Mouse (Mus musculus) midbrain, embryonic 12.5 days (tissue): ENCODE measurements around the gene Mpdz. TPM values are rescaled to one million over a fixed set of nuclear protein-coding genes. Genes with fewer than 3 reads are reported as not detected.

Experiments
- ATAC-seq: fragments of 200-750 bp; cut with Nextera tagmentation; 2 replicates; pipeline ENCODE4 v1.8.0; 2017; ENCODE audit warnings: low read depth, moderate TSS enrichment, moderate library complexity; ENCODE audit not compliant: low FRiP score
- H3K27ac ChIP-seq: fragments of 300-500 bp; sonication (generic); replicated peaks from 2 replicates; pipeline ENCODE4 v1.5.1; 2016; ENCODE audit warnings: mild to moderate bottlenecking
- H3K27me3 ChIP-seq: fragments of 300-500 bp; sonication (generic); 2 replicates; pipeline ENCODE4 v1.6.1; 2016; ENCODE audit warnings: mild to moderate bottlenecking
- H3K36me3 ChIP-seq: fragments of 300-500 bp; sonication (generic); 2 replicates; pipeline ENCODE4 v1.6.1; 2016
- H3K4me1 ChIP-seq: fragments of 300-500 bp; sonication (generic); 2 replicates; pipeline ENCODE4 v1.6.1; 2016
- H3K4me2 ChIP-seq: fragments of 300-500 bp; sonication (generic); replicated peaks from 2 replicates; pipeline ENCODE4 v1.6.1; 2016; ENCODE audit warnings: mild to moderate bottlenecking, moderate library complexity
- H3K4me3 ChIP-seq: fragments of 300-500 bp; sonication (generic); 2 replicates; pipeline ENCODE4 v1.5.1; 2016; ENCODE audit warnings: mild to moderate bottlenecking
- H3K9ac ChIP-seq: fragments of 300-500 bp; sonication (generic); replicated peaks from 2 replicates; pipeline ENCODE4 v1.6.1; 2016; ENCODE audit warnings: mild to moderate bottlenecking, moderate library complexity
- H3K9me3 ChIP-seq: fragments of 300-500 bp; sonication (generic); 2 replicates; pipeline ENCODE4 v1.6.1; 2016; ENCODE audit warnings: mild to moderate bottlenecking
- WGBS: fragments of 180-500 bp; shearing (Covaris S2); methylation state at CpG from one replicate; pipeline ENCODE4 v1.1.7; 2016; 5-methylcytosine and 5-hydroxymethylcytosine counted together
- polyA plus RNA-seq: library from polyadenylated mRNA; unstranded; fragments of >200 nt; fragmentation: Nextera tagmentation; extraction: Ambion mirVana; gene quantifications from 2 replicates; pipeline ENCODE4 v1.2.1, GENCODE M21; 2016

Gene Mpdz
- polyA plus RNA-seq, 1 experiment from 2014 or later: 46.5 TPM

DNA sequence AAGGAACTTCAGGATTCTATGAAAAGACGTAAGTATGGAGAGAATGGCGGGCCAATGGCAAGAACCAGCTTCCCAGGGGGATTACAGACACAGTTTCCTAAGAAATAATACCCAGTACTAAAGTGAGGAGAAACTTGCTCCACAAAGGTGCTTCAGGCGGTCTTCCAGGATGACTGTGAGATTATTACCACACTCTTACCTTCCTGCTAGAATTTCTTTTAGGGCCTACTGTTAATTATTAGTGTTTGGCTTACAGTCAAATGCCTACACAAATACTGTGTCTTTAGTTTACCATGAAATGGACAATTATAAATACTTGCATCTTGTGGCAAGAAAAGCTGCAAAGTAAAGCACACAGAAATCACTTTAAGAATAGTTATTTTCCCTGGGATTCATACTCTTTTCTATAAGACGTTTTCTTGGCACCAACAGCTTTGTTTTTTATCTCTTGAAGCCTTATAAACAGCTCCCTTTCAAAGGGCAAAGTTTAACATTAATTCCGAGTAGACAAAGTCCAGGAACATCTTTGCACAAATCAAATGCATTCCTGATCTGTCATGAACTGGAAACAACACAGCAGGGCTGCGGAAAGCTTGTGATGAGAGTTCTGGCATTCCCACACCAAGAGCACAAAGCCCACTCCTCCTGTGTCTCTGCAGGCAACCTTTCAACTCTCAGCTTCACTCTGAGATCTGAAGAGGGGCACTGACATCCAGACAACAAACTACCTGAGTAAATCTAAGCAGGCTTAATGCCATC lies 166.5 kb downstream of the Mpdz start:
- Histone ChIP-seq H3K9me3 (no peaks in the 10 kb centered on the region), H3K9ac (no peak overlapping the region), H3K4me1 (peaks cover 13% of the 10 kb centered on the region), H3K27ac (no peak overlapping the region), H3K4me3 (no peak overlapping the region), H3K27me3 (no peaks in the 10 kb centered on the region), H3K36me3 (no peaks in the 10 kb centered on the region; the same call in 1 of the 2 replicates), H3K4me2 (no peak overlapping the region)
- 24% methylated on average over 6 of the region's 6 CpGs for WGBS
- no peak for ATAC-seq

DNA sequence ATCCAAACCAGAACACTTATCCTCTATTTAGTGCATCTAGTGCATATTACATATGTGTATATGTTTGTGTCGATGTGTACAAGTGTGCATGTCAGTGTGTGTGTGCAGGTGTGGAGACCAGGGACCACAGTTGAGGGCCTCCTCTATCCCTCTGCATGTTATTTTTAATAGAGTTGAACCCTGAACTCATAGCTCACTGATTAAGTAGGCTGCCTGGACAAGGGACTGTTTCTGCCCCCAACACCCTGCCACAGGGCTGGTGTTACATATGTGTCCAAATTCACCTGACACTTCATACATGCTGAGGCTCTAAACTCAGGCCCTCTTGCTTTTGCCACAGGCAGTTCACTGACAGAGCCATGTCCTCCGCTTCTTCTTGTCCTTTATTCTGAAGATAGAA lies 169.5 kb downstream of the Mpdz start:
- H3K4me1 ChIP-seq: peaks cover 10% of the 10 kb centered on the region
- no peak overlapping the region for H3K27ac ChIP-seq
- H3K36me3 ChIP-seq: no peaks in the 10 kb centered on the region; the same call in 1 of the 2 replicates
- ATAC-seq: no peak
- H3K4me3 ChIP-seq: no peak overlapping the region
- no peaks in the 10 kb centered on the region for H3K9me3 ChIP-seq
- no peak overlapping the region for H3K4me2 ChIP-seq
- no peaks in the 10 kb centered on the region for H3K27me3 ChIP-seq
- 96% methylated on average over 2 of the region's 2 CpGs for WGBS
- H3K9ac ChIP-seq: no peak overlapping the region

DNA sequence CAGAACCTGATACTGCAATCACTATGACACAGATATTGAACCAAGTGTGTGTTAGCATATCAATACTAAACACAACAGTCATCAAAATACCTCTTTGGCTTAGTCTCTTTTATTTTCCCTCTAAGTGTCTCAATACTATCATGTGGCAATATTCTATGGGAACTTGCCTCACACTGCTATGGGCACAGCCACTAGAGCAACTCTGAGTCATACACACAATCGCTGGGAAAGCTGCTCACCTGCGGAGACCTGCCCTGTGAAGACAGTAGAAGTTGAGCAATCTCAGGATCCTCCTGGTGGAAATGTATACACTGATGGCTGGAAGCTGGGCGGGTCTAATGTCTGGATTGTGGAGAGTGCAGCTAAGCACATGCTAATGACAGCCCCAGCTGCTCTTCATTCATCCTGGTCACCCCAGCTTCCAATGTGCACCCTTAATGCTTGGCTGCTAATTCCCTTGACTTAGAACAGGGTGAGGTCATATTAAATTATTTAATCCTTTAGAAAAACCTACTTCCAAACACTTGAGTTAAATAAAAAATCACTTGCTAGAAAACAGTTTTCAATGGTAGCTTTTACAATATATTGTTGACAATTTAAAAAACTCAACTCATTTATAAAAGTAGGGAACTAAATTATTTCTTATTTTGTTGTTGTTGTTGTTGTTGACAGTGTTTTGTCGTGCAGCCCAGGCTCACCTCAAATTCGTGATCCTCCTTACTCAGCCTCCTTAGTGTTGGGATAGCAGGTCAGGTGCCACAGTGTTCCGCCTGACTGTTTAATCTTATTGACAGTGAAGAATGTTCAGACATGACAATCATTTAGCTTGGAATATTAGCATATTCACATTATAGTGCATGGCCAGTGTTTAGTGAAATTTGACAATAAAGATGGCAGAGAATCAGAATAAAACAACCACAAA lies 189.5 kb downstream of the Mpdz start:
- WGBS: 69% methylated on average over 6 of the region's 6 CpGs
- peak; percentile 67; the same call in 1 of the 2 replicates for ATAC-seq
- Histone ChIP-seq H3K9me3 (no peaks in the 10 kb centered on the region), H3K36me3 (no peaks in the 10 kb centered on the region), H3K27me3 (no peaks in the 10 kb centered on the region), H3K9ac (no peak overlapping the region), H3K4me1 (no peaks in the 10 kb centered on the region), H3K4me2 (no peak overlapping the region), H3K4me3 (no peak overlapping the region), H3K27ac (no peak overlapping the region)

DNA sequence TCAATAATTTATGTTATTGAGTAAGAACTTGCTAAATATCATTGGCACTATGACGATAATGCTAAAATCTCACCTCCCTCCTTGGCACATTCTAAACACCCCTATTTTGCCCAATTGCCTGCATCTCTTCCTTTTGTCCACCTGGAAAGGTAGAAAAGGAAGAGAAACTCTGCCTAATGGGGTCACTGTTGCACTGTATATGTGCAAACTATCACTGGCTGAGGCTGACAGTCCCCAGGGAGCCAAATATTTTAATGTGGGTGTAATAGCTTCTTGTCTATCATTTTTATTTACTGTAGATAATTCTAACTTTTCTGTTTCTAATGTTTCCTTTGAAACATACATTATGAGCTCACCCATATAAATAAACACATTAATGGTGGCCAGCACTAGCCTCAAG lies 190.3 kb downstream of the Mpdz start:
- H3K36me3 ChIP-seq: no peaks in the 10 kb centered on the region
- no peaks in the 10 kb centered on the region for H3K9me3 ChIP-seq
- no peak overlapping the region for H3K4me2 ChIP-seq
- no peak overlapping the region for H3K9ac ChIP-seq
- no peaks in the 10 kb centered on the region for H3K4me1 ChIP-seq
- H3K4me3 ChIP-seq: no peak overlapping the region
- ATAC-seq: peak; percentile 50
- WGBS: 84% methylated on average over 1 of the region's 1 CpGs
- no peak overlapping the region for H3K27ac ChIP-seq
- no peaks in the 10 kb centered on the region for H3K27me3 ChIP-seq

DNA sequence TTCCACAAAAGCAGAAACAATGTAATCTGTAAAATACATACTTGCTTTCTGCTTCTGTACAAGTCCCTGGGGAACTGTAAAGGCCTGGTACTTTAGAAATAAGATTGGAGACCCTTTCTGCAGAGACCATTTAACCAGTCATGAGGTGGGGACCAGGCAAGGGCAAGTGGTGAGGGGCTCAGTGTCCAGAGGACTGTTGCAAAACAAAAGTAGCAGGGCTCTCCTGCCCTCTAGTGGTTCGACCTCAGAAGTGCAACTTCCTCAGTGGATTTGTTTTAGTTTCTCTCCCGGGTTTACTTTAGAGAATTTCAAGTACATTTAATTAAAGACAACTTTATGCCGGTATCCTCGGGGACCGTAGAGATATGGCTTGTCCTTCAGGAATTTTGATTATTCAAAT lies 190.7 kb downstream of the Mpdz start:
- H3K27ac ChIP-seq: no peak overlapping the region
- peak; percentile 80 for ATAC-seq
- no peak overlapping the region for H3K4me2 ChIP-seq
- H3K9ac ChIP-seq: no peak overlapping the region
- no peak overlapping the region for H3K4me3 ChIP-seq
- H3K27me3 ChIP-seq: no peaks in the 10 kb centered on the region
- 10% methylated on average over 5 of the region's 5 CpGs for WGBS
- no peaks in the 10 kb centered on the region for H3K9me3 ChIP-seq
- no peaks in the 10 kb centered on the region for H3K36me3 ChIP-seq
- H3K4me1 ChIP-seq: no peaks in the 10 kb centered on the region

DNA sequence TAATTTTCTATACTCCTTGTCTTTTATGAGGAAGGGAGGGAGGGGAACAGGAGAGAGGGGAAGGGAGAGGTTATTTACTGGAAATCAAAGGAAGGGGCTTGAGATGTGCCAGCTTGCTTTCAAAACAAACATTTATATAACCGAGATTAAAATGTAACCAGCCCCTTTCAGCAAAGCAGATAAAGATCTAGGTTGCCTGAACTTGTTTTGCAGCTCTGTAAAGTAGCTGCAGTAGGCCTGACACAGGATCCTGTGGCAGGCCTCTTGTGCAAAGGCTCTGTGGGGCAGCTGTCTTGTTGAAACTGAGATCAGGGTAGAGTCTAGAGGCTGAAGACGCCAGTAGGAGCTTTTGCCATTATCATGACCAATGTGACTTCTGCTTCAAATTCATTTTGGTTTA lies 193.4 kb downstream of the Mpdz start:
- H3K36me3 ChIP-seq: no peaks in the 10 kb centered on the region
- H3K4me3 ChIP-seq: no peak overlapping the region
- H3K9me3 ChIP-seq: no peaks in the 10 kb centered on the region
- ATAC-seq: no peak
- no peak overlapping the region for H3K4me2 ChIP-seq
- no peak overlapping the region for H3K9ac ChIP-seq
- H3K4me1 ChIP-seq: no peaks in the 10 kb centered on the region
- no peaks in the 10 kb centered on the region for H3K27me3 ChIP-seq
- H3K27ac ChIP-seq: no peak overlapping the region
- 80% methylated on average over 2 of the region's 2 CpGs for WGBS

DNA sequence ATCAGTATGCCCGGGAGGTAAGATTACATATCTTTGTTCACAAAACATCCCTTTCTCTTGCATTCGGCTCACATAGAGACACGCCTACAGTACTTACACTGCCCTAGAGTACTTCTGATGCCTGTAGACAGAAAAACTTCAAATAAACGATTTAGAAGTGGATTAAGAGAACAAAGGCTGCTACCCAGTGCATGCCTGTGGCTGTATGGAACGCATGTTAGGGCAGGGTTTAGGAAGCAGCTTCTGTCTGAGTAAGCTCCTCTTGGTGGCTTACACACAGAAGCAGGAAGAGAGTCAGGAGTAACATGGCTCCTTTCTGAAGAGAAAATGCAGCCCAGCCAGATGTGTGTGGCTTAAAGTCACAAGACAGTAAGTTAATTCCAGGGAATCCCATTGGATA lies 206.4 kb downstream of the Mpdz start:
- Histone ChIP-seq H3K27me3 (no peaks in the 10 kb centered on the region), H3K9ac (no peak overlapping the region), H3K9me3 (no peaks in the 10 kb centered on the region), H3K27ac (no peak overlapping the region), H3K4me2 (no peak overlapping the region), H3K4me1 (no peaks in the 10 kb centered on the region), H3K4me3 (no peak overlapping the region), H3K36me3 (no peaks in the 10 kb centered on the region)
- WGBS: 66% methylated on average over 5 of the region's 5 CpGs
- ATAC-seq: no peak
